Mouse (Mus musculus) stomach, embryonic 14.5 days (tissue): ENCODE results near the gene Pou2f1. TPM values are rescaled to one million over a fixed set of nuclear protein-coding genes. Genes with fewer than 3 reads are reported as not detected.

Experiments used
- ATAC-seq: fragments of 200-750 bp; cut with Nextera tagmentation; 2 replicates; pipeline ENCODE4 v1.8.0; 2017; ENCODE audit warnings: low read depth, moderate TSS enrichment; ENCODE audit not compliant: insufficient number of reproducible peaks, insufficient read depth, low FRiP score
- H3K27ac ChIP-seq: fragments of 300-500 bp; sonication (generic); 2 replicates; pipeline ENCODE4 v1.5.1; 2014; ENCODE audit warnings: mild to moderate bottlenecking, low read length, moderate library complexity, mixed read lengths
- H3K27me3 ChIP-seq: fragments of 300-500 bp; sonication (generic); 2 replicates; pipeline ENCODE4 v1.6.1; 2014; ENCODE audit warnings: low read length, control low read depth, mixed read lengths; ENCODE audit not compliant: control insufficient read depth, insufficient read depth
- H3K36me3 ChIP-seq: fragments of 300-500 bp; sonication (generic); 2 replicates; pipeline ENCODE4 v1.6.1; 2014; ENCODE audit warnings: mild to moderate bottlenecking, control low read depth, low read length, moderate library complexity, mixed read lengths; ENCODE audit not compliant: control insufficient read depth, insufficient read depth
- H3K4me1 ChIP-seq: fragments of 300-500 bp; sonication (generic); 2 replicates; pipeline ENCODE4 v1.6.1; 2014; ENCODE audit warnings: low read length, control low read depth, mixed read lengths; ENCODE audit not compliant: control insufficient read depth, insufficient read depth
- H3K4me2 ChIP-seq: fragments of 300-500 bp; sonication (generic); replicated peaks from 2 replicates; pipeline ENCODE4 v1.6.1; 2014; ENCODE audit warnings: low read depth, low read length, control low read depth
- H3K4me3 ChIP-seq: fragments of 300-500 bp; sonication (generic); 2 replicates; pipeline ENCODE4 v1.5.1; 2014; ENCODE audit warnings: low read depth, low read length, control low read depth
- H3K9ac ChIP-seq: fragments of 300-500 bp; sonication (generic); replicated peaks from 2 replicates; pipeline ENCODE4 v1.6.1; 2014; ENCODE audit warnings: low read depth, mild to moderate bottlenecking, control low read depth, low read length, moderate library complexity, mixed read lengths
- H3K9me3 ChIP-seq: fragments of 300-500 bp; sonication (generic); 2 replicates; pipeline ENCODE4 v1.6.1; 2016; ENCODE audit warnings: low read depth, low read length, control low read depth; ENCODE audit not compliant: control insufficient read depth
- WGBS: fragments of 180-500 bp; shearing (Covaris S2); extraction: QIAGEN DNeasy Blood & Tissue Kit; methylation state at CpG from one replicate; pipeline ENCODE4 v1.1.7; 2014; 5-methylcytosine and 5-hydroxymethylcytosine counted together
- polyA plus RNA-seq: library from polyadenylated mRNA; unstranded; fragments of >200 nt; fragmentation: Nextera tagmentation; extraction: Ambion mirVana; gene quantifications from 2 replicates; pipeline ENCODE4 v1.2.1, GENCODE M21; 2014

Pou2f1 gene
- polyA plus RNA-seq, 1 experiment from 2014 or later, result 21.6 TPM

DNA sequence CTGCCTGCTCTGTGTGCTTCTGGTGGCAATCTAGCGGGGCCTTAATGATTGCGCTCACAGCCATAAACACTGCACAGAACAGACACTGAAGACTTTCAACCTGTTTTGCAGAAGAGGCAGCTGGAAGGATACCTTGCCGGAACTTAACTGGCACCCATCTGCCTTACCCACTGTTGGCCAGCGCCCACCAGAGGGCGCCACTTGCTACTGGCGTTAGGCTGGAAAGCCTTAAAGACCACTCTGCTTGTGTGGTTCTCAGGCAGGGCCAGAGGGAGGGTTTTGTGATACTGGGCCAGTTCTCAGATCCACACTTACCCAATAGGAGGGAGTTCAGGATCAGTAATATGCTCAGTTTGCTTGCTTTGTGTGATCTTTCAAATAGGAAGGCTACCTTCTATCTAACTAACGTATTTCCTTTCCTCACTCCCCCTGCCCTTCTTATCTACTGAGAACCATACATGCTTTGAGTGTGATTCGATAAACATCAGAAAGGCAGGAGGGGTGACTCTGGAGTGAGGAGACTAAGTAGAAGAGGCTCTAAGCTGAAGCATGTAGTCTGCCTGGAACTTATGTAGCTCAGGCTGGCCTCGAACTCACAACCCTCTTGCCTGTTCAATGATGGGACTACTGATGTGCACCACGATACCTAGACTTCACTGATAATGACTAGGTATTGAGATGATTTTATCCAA lies 148.6 kb downstream of the Pou2f1 start:
- no peaks in the 10 kb centered on the region for H3K36me3 ChIP-seq
- H3K4me1 ChIP-seq, result peaks cover 6% of the 10 kb centered on the region; the same call in 1 of the 2 replicates
- H3K27ac ChIP-seq, result no peak overlapping the region
- WGBS, result 61% methylated on average over 10 of the region's 10 CpGs
- H3K27me3 ChIP-seq, result no peaks in the 10 kb centered on the region
- ATAC-seq, result no peak
- no peak overlapping the region for H3K9ac ChIP-seq
- no peaks in the 10 kb centered on the region for H3K9me3 ChIP-seq
- H3K4me2 ChIP-seq, result no peak overlapping the region
- H3K4me3 ChIP-seq, result no peak overlapping the region

DNA sequence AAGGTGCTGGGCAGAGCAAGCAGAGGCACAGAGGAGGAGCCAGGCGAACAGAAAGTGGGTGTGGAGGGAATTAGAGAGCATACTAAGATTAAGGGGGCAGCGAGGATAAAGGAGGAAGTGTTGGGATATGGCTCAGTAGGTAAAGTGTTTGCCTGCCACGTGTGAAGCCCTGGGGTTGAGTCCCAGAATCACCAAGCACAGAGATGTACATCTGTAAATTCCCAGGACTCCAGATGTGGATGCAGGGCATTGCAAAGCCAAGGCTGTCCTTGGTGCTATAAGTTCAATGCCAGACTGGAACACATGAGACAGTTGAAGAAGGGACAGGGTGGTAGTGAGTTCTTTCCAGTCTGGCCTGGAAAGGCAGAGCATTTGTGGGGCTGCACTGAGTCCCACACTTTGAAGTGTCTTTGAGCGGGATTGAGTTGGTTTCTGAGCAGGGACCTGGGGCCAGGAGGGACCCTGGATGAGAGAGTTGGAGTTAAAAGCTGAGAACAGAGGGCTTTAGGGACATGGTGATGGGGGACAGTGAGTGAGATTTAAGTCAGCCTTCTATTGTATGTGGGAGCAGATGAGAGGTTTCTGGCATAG lies 149.3 kb downstream of the Pou2f1 start:
- ATAC-seq, result no peak

DNA sequence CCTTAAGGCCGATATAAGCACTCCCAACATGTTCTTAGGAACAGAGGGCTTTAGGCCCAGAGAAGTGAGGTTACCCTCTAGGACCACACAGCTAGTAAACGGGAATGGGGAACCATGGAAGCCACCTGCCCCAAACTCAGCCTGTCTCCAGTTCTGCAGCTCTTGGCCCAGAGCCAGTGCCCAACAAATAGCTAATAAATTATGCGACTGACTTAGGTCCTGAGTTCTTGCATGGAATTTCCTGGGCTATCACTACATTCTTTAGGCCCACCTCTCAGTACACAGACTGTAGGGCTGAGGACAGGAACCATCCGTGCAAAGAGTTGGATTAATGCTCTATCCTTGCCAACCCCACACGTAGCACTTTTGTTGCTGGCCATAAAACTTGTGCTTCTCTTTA lies 150.3 kb downstream of the Pou2f1 start:
- H3K4me1 ChIP-seq, result peaks cover 6% of the 10 kb centered on the region; the same call in 1 of the 2 replicates
- H3K4me2 ChIP-seq, result no peak overlapping the region
- no peak overlapping the region for H3K27ac ChIP-seq
- H3K9ac ChIP-seq, result no peak overlapping the region
- H3K4me3 ChIP-seq, result no peak overlapping the region
- no peaks in the 10 kb centered on the region for H3K27me3 ChIP-seq
- H3K9me3 ChIP-seq, result no peaks in the 10 kb centered on the region
- H3K36me3 ChIP-seq, result no peaks in the 10 kb centered on the region
- ATAC-seq, result no peak
- WGBS, result 54% methylated on average over 5 of the region's 5 CpGs

More for the DNA sequence above, 149.3 kb downstream of the Pou2f1 start:
- WGBS, result 56% methylated on average over 4 of the region's 4 CpGs
- no peaks in the 10 kb centered on the region for H3K27me3 ChIP-seq
- H3K9me3 ChIP-seq, result no peaks in the 10 kb centered on the region
- H3K9ac ChIP-seq, result no peak overlapping the region
- H3K4me2 ChIP-seq, result no peak overlapping the region
- peaks cover 6% of the 10 kb centered on the region; the same call in 1 of the 2 replicates for H3K4me1 ChIP-seq
- H3K4me3 ChIP-seq, result no peak overlapping the region
- no peaks in the 10 kb centered on the region for H3K36me3 ChIP-seq
- H3K27ac ChIP-seq, result no peak overlapping the region

DNA sequence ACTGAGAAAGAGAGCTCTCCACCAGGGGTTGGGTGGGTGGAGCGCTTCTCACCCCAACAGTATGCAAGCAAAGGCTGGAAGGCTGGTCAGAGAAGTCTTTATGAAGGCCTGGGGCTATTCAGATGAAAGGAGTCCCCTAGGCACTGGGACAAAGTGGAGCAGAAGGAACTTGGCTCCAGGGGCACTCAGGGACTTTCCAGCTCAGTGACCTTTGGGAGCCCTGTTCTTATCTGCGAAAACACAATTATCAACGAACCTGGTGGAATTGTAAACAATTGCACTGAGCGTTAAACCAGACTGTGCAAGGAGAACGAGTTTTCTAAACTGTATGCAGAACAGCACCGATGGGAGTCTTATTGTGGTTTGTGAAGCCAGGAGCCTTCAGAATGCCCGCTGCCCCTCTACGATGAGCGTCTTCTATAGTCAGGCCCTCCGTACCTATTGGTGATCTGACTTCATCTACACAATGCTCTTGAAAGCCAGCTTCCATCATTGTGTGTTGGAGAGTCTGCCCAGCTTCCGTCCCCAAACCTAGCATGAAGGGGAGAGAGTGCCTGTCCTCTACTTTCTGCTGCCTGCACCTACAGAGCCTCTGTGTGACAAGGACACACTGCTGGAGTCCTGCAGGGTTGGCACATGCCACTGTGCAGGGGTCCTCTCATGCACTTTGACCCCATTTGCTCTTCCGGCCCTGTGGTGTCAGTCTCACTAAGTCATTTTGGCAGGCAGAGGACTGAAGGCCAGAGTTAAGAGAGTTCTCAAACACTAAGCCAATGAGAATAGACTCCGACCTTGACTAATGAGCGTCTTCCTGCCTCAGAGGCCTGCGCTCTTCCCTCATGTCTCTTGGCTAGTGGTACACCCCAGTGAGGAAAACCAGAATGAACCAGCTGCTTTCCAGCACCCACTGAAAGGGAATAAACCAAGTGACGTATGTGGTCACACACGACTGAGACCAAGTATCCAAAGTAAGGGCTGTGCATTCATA lies 152.7 kb downstream of the Pou2f1 start:
- H3K4me2 ChIP-seq, result no peak overlapping the region
- no peak overlapping the region for H3K4me3 ChIP-seq
- 54% methylated on average over 17 of the region's 17 CpGs for WGBS
- no peak overlapping the region for H3K27ac ChIP-seq
- H3K9ac ChIP-seq, result no peak overlapping the region
- H3K9me3 ChIP-seq, result no peaks in the 10 kb centered on the region
- H3K4me1 ChIP-seq, result peaks cover 6% of the 10 kb centered on the region; the same call in 1 of the 2 replicates
- ATAC-seq, result peak; percentile 47
- H3K36me3 ChIP-seq, result no peaks in the 10 kb centered on the region
- no peaks in the 10 kb centered on the region for H3K27me3 ChIP-seq

GRCm38 (mm10) chr1:165848881-165849280 lies 153.6 kb downstream of the Pou2f1 start:
- Histone ChIP-seq H3K4me1 (peaks cover 6% of the 10 kb centered on the region; the same call in 1 of the 2 replicates), H3K27ac (no peak overlapping the region), H3K9me3 (no peaks in the 10 kb centered on the region), H3K27me3 (no peaks in the 10 kb centered on the region), H3K4me3 (no peak overlapping the region), H3K9ac (no peak overlapping the region), H3K36me3 (no peaks in the 10 kb centered on the region), H3K4me2 (no peak overlapping the region)
- WGBS, result 55% methylated on average over 4 of the region's 4 CpGs
- no peak for ATAC-seq

DNA sequence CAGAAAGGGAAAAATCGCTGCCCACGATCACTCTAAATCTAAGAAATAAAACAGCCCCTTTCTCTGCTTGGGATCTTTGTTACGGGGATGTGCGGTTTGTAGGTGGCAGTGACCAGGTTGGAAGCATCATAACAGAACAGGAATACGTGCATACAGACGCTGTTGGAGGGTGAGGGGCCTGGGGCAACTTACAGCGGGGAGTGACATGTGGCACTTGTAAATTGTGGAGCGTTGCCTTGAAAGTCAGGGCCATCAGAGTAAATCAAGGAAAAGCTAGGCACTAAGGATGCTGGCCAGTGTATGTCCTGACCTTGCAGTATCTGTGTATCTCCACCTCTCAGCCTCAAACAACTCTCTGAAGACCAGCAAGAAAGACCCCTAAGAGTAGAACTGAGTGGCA lies 154.1 kb downstream of the Pou2f1 start:
- 89% methylated on average over 8 of the region's 8 CpGs for WGBS
- no peaks in the 10 kb centered on the region for H3K36me3 ChIP-seq
- H3K4me3 ChIP-seq, result no peak overlapping the region
- no peaks in the 10 kb centered on the region for H3K9me3 ChIP-seq
- H3K27ac ChIP-seq, result no peak overlapping the region
- peaks cover 6% of the 10 kb centered on the region; the same call in 1 of the 2 replicates for H3K4me1 ChIP-seq
- H3K27me3 ChIP-seq, result no peaks in the 10 kb centered on the region
- ATAC-seq, result no peak
- no peak overlapping the region for H3K9ac ChIP-seq
- H3K4me2 ChIP-seq, result no peak overlapping the region

GRCm38 (mm10) chr1:165845366-165845765 lies 157.1 kb downstream of the Pou2f1 start:
- Histone ChIP-seq H3K4me2 (peak overlapping the region; percentile 100), H3K9me3 (no peaks in the 10 kb centered on the region), H3K4me3 (peak overlapping the region; percentile 50), H3K27ac (no peak overlapping the region), H3K27me3 (no peaks in the 10 kb centered on the region; the same call in 1 of the 2 replicates), H3K36me3 (no peaks in the 10 kb centered on the region), H3K9ac (peak overlapping the region; percentile 21; the same call in 1 of the 2 replicates), H3K4me1 (peaks cover 8% of the 10 kb centered on the region)
- ATAC-seq, result no peak
- 7% methylated on average over 14 of the region's 14 CpGs for WGBS

DNA sequence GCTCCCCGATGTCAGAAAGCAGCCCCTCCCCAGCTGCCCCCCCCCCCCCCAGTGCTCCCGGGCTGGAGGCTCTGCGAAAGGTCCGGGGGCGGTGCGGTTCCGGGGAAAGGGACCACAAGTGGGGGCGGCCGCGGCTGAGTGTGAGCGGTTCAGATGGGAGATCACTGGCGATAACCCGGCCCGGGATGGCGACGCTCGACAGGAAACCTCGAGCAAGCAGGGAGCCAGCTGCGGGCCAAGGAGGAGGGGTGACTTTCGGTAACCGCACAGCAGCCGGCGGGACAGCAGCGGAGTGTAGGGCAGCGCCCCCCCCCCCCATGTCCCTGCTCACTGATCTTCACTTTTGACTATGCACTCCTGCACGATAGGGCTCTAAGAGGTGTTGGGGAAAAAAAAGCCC lies 157.5 kb downstream of the Pou2f1 start:
- Histone ChIP-seq H3K9me3 (no peaks in the 10 kb centered on the region), H3K4me1 (peaks cover 8% of the 10 kb centered on the region), H3K4me2 (peak overlapping the region; percentile 100), H3K36me3 (no peaks in the 10 kb centered on the region), H3K27me3 (no peaks in the 10 kb centered on the region; the same call in 1 of the 2 replicates), H3K9ac (peak overlapping the region; percentile 21; the same call in 1 of the 2 replicates), H3K4me3 (peak overlapping the region; percentile 50), H3K27ac (no peak overlapping the region)
- ATAC-seq, result peak; percentile 43; the same call in 1 of the 2 replicates
- WGBS, result 0% methylated on average over 23 of the region's 26 CpGs
